Mouse (Mus musculus) right cerebral cortex, postnatal 36 days (tissue): Measurements from ENCODE around the gene Ints3.

Source experiments
- DNase-seq, 2 experiments: peaks; one replicate each; pipeline ENCODE4 v3.0.0; 2022; ENCODE audit warnings: low spot score in 2 of 2, mixed read lengths in 1 of 2

The Ints3 gene

GRCm38 (mm10) chr3:90391004-90391403 lies 42.4 kb downstream of the Ints3 start:
- DNase-seq = no peak

DNA sequence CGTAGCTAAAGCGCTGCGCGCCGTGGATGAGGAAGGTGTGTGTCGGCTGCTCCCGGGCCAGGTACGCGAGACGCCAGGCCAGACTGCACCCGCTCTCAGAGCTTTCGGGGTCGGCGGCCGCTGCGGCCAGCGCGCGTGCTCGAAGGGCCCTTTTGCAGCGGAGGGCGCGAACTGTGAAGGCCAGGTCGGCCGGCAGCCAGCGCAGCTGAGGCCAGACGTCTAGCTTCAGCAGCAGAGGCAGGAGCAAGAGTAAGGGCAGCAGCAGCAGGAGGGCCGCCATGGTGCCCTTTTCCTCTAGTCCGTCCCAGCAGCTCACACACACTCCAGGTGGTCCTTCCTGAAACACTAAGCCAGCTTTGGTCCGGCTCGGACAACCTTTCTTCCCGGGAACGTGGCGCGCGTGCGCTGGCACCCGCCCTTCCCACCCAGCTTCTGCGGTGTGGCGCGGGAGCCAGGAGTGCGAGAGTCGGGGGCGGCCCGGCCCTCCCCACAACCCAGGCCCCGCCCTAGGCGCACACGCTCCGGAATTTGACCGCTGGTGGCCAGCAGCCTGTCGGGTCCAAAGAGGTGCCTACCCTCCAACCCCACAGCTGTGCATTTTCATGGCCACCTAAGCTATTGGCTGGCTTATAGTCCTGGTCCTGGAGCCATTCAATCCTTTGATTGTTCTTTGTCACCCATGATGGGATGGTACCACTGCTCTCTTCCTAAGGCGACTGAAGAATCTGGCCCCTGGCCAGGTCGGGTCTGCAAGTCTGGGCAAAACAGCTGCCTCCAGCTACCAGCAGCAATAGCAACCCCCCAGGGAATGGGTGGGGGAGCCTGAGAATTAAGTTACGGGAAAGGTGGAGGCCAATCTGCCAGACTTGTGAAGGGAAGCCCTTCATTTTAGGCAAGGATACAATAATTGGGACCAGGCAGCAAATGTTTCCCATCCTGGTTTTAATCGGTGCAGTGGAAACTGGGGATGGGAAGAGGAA lies 43.6 kb downstream of the Ints3 start, which contains the start of gene Slc27a3:
TSS of gene Slc27a3 (minus strand) at position 428 of the 980 bp plus-strand sequence.
- DNase-seq = peak in 1 of 2 experiments; percentile 28

DNA sequence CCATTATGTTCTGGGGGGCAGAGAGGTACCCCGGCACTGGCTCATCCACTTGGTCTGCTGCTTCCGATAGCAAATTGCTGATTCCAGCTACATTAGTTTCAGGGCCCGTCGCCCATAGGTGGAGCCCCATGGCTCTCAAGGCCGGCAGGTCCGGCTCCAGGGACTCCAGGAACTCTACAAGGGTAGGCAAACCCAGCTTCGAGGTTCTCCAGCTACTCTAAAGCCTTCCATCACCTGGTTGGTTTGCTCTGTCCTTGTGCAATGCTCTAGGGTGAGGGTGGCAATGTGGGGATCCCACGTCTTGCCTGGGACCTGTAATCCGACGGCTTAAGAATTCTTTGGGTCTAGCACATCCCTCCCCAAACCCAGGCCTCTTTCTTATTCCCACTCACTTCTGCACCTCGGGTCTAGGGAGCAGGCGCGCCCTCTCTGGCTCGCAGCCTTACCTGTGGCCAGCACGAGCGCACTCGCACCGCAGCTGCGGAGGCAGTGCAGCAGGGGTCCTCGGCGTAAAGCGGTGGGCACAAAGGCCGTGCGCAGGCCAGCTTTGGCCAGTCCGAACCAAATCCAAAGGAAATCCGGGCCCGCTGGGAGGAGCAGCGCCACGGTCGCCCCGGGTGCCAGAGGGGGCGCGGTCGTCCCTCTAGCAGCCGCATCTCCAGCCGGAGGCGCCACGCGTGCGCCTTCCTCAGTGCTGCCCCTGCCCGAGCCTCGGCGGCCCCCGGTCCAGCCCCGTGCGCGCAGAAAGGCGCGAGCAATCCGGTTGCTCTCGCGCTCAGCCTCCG lies 44.5 kb downstream of the Ints3 start:
- no peak for DNase-seq

DNA sequence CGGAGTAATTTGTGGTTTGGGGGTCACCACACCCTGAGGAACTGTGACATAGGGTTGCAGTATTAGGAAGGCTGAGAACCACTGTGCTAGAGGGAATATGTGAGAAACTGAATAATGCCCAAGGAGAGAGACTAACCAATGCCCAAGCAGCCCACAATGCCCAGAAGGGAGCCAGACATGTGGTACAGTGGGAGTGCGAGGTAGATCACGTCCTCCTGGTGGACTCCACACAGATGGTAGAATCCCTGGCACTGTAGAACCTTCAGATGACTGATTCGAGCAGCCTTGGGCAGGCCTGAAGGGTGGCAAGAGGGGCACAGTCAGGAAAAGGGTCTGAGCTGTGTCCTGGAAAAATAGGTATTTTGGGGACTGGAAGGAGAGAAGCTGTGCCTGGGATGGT lies 45.2 kb downstream of the Ints3 start:
- DNase-seq = no peak

GRCm38 (mm10) chr3:90387483-90387882 lies 45.9 kb downstream of the Ints3 start:
- DNase-seq = no peak

GRCm38 (mm10) chr3:90386817-90387216 lies 46.6 kb downstream of the Ints3 start:
- DNase-seq = no peak

- DNase-seq = no peak
Measured at GRCm38 (mm10) chr3:90384851-90385375, 48.5 kb downstream of the Ints3 start.

DNA sequence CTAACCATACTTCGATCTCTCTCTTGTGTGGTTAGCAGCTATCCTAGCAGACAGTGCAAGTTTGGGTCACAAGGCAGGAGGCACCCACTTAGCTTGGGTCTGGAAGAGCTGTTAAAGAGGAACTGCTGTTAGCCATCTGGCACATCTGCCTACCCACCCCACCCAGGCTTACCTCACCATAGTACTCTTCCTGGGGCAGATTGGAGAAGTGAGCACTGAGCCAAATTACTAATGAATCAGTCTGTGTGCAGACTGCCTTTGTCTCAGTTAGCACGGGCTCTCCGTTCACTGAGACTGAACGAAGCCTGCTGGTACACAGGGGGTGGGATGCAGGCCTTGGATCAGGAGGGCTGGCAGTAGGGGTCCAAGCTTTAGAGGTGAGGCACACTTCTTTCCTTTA lies 49.7 kb downstream of the Ints3 start:
- DNase-seq = no peak

- no peak for DNase-seq
Measured at GRCm38 (mm10) chr3:90381727-90382126, 51.7 kb downstream of the Ints3 start.

- DNase-seq = no peak
Measured at GRCm38 (mm10) chr3:90378496-90378895, 54.9 kb downstream of the Ints3 start.

GRCm38 (mm10) chr3:90376247-90376585 lies 57.2 kb downstream of the Ints3 start:
- no peak for DNase-seq

GRCm38 (mm10) chr3:90375562-90376246 lies 57.7 kb downstream of the Ints3 start:
- DNase-seq = no peak

DNA sequence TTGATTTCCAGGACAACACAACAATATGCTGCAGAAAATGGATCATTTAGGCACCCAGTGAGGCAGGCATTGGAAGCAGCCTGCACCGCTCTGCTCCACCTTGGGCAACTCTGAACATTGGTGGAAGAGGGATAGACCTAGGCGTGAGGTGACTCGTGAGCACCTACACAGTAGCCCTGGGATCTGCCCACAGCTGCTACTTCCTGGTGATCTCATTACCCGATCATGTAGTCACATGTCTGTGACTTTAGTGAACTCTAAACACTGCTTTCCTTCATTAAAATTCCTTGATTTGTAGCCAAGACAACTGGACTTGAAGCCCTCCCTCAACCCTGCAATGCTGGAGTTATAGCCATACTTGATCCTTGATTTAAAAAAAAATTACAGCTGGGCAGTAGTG lies 59.1 kb downstream of the Ints3 start:
- DNase-seq = no peak

GRCm38 (mm10) chr3:90373432-90374028 lies 59.9 kb downstream of the Ints3 start:
- DNase-seq = peak; percentile 64 to 73

DNA sequence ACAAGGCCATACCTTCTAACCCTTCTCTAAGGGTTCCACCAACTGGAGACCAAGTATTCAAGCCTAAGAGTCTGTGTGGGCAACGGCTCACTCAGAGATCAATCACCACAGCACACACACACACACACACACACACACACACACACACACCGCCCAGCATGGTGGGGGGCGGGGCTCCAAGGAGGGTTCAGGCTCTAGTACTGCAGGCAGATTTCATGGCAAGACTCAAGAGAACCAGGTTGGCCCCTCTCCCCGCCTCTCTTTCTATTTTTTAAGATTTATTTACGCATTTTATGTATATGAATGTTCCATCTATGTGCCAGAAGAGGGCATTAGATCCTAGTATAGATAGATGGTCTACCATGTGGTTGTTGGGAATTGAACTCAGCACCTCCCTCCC lies 60.6 kb downstream of the Ints3 start:
- no peak for DNase-seq

- no peak for DNase-seq
Measured at GRCm38 (mm10) chr3:90371857-90372256, 61.6 kb downstream of the Ints3 start.

- DNase-seq = peak in 1 of 2 experiments; percentile 75
Measured at GRCm38 (mm10) chr3:90369041-90369440, 64.4 kb downstream of the Ints3 start.

DNA sequence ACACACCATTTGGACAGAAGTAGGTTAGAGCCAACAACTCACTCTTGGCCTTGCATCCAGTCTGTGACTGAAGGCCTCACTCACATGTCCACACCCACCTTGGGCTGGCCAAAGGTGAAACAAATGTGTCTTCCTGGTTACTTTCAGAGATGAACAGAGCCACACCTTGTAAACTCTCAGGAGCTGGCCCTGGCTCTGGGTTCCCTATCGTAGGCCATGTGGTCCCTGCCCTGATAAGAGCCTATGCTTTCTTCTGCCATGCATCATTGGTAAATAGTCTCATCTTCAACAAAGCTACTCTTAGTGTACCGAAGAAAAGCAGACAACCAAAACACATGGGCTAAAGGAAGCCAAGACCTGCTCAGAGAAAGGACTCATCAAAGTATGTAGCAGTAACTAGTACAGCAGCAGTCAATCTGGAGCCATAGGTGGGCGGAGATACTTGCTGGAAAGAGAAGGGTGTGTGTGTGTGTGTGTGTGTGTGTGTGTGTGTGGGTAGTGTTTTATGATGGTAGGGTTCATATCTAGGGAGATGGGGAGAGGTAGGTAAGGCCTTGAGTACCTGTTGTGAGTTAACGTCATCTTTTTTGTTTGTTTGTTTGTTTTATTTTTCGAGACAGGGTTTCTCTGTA lies 66.3 kb downstream of the Ints3 start:
- DNase-seq = no peak

GRCm38 (mm10) chr3:90362346-90362745 lies 71.1 kb downstream of the Ints3 start:
- no peak for DNase-seq

GRCm38 (mm10) chr3:90361476-90361875 lies 71.9 kb downstream of the Ints3 start:
- DNase-seq = no peak

- DNase-seq = no peak
Measured at GRCm38 (mm10) chr3:90359230-90359629, 74.2 kb downstream of the Ints3 start.
